Mouse (Mus musculus) limb, embryonic 14.5 days (tissue): Measurements from ENCODE around the gene Hint2. TPM values are rescaled to one million over a fixed set of nuclear protein-coding genes. Genes with fewer than 3 reads are reported as not detected.

Experiments
- ATAC-seq: fragments of 200-750 bp; cut with Nextera tagmentation; 2 replicates; pipeline ENCODE4 v1.8.0; 2017; ENCODE audit warnings: low read depth, moderate number of reproducible peaks, moderate TSS enrichment; ENCODE audit not compliant: low FRiP score
- DNase-seq: peaks from one replicate; pipeline ENCODE4 v3.0.0-alpha.2; 2015; ENCODE audit warnings: low spot score
- H3K27ac ChIP-seq: fragments of 300-500 bp; sonication (generic); replicated peaks from 2 replicates; pipeline ENCODE4 v1.5.1; 2014; ENCODE audit warnings: low read depth, mild to moderate bottlenecking, low read length, moderate library complexity, mixed read lengths
- H3K27me3 ChIP-seq: fragments of 300-500 bp; sonication (generic); 2 replicates; pipeline ENCODE4 v1.6.1; 2014; ENCODE audit warnings: low read length, mixed read lengths; ENCODE audit not compliant: control insufficient read depth, insufficient read depth
- H3K36me3 ChIP-seq: fragments of 300-500 bp; sonication (generic); 2 replicates; pipeline ENCODE4 v1.6.1; 2014; ENCODE audit warnings: mild to moderate bottlenecking, low read length, moderate library complexity, mixed read lengths; ENCODE audit not compliant: control insufficient read depth, insufficient read depth
- H3K4me1 ChIP-seq: fragments of 300-500 bp; sonication (generic); 2 replicates; pipeline ENCODE4 v1.6.1; 2014; ENCODE audit warnings: antibody characterized with exemption, low read length, mixed read lengths; ENCODE audit not compliant: control insufficient read depth, insufficient read depth
- H3K4me2 ChIP-seq: fragments of 300-500 bp; sonication (generic); replicated peaks from 2 replicates; pipeline ENCODE4 v1.6.1; 2014; ENCODE audit warnings: low read depth, mild to moderate bottlenecking, low read length, moderate library complexity; ENCODE audit not compliant: severe bottlenecking
- H3K4me3 ChIP-seq: fragments of 300-500 bp; sonication (generic); replicated peaks from 2 replicates; pipeline ENCODE4 v1.5.1; 2014; ENCODE audit warnings: low read length
- H3K9ac ChIP-seq: fragments of 300-500 bp; sonication (generic); 2 replicates; pipeline ENCODE4 v1.6.1; 2014; ENCODE audit warnings: mild to moderate bottlenecking, low read depth, low read length, moderate library complexity; ENCODE audit not compliant: severe bottlenecking
- H3K9me3 ChIP-seq: fragments of 300-500 bp; sonication (generic); 2 replicates; pipeline ENCODE4 v1.6.1; 2016; ENCODE audit warnings: low read length; ENCODE audit not compliant: control insufficient read depth
- POLR2A ChIP-seq: fragments of 200-500 bp; IDR thresholded peaks from 2 replicates; pipeline ENCODE4 v1.8.0; 2012; ENCODE audit warnings: inconsistent platforms, mild to moderate bottlenecking, moderate library complexity, borderline replicate concordance; ENCODE audit not compliant: insufficient read depth, insufficient read length; ENCODE audit errors: extremely low read depth
- WGBS: fragments of 180-500 bp; shearing (Covaris S2); extraction: QIAGEN DNeasy Blood & Tissue Kit; methylation state at CpG from one replicate; pipeline ENCODE4 v1.1.7; 2014; 5-methylcytosine and 5-hydroxymethylcytosine counted together
- polyA plus RNA-seq, 2 experiments: library from polyadenylated mRNA; depleted of rRNA in 1 of 2; stranded (reverse) in 1 of 2; unstranded in 1 of 2; fragments of >200 nt; fragmentation: Nextera tagmentation in 1 of 2; extraction: Ambion mirVana in 1 of 2; gene quantifications; 2 replicates each; pipeline versions ENCODE4 v1.2.1 to v1.2.3; 2012 to 2014

The Hint2 gene
- polyA plus RNA-seq, 2 experiments, result 58.3 to 87.6 TPM

GRCm38 (mm10) chr4:43655656-43656338 lies 469 bp downstream of the Hint2 start:
- TF ChIP-seq POLR2A, result no peak
- Histone ChIP-seq H3K4me2 (peak overlapping the region; percentile 76), H3K9me3 (no peaks in the 10 kb centered on the region), H3K4me3 (peak overlapping the region; percentile 80), H3K27me3 (no peaks in the 10 kb centered on the region), H3K9ac (peak overlapping the region; percentile 79), H3K4me1 (peaks cover 5% of the 10 kb centered on the region; the same call in 1 of the 2 replicates), H3K27ac (peak overlapping the region; percentile 84), H3K36me3 (0 out of 2 replicates have a peak, but pooled peaks cover 2% of the 10 kb centered on the region)
- ATAC-seq (peak; percentile 25), DNase-seq (peak; percentile 14)
- 7% methylated on average over 26 of the region's 34 CpGs for WGBS

- Histone ChIP-seq H3K36me3 (peaks cover 24% of the 10 kb centered on the region), H3K4me2 (peak within 1 kb of the TSS; percentile 39), H3K9ac (no peak within 1 kb of the TSS), H3K27me3 (no peaks in the 10 kb centered on the region), H3K4me3 (no peak within 1 kb of the TSS), H3K9me3 (peaks cover 7% of the 10 kb centered on the region; the same call in 1 of the 2 replicates), H3K27ac (no peak within 1 kb of the TSS), H3K4me1 (peaks cover 5% of the 10 kb centered on the region; the same call in 1 of the 2 replicates)
- 21% methylated on average over 24 of the region's 24 CpGs for WGBS
- DNase-seq, result no peak
- TF ChIP-seq POLR2A, result no peak
- ATAC-seq, result no peak
Measured at GRCm38 (mm10) chr4:43653161-43654015, 2.9 kb downstream of the Hint2 start, which contains the start of gene Spag8. Gene Spag8 (minus strand): TSS chr4:43653594.

- Histone ChIP-seq H3K4me3 (no peak overlapping the region), H3K9ac (no peak overlapping the region), H3K4me2 (no peak overlapping the region), H3K9me3 (peaks cover 7% of the 10 kb centered on the region; the same call in 1 of the 2 replicates), H3K27ac (no peak overlapping the region), H3K27me3 (no peaks in the 10 kb centered on the region), H3K4me1 (peaks cover 5% of the 10 kb centered on the region; the same call in 1 of the 2 replicates), H3K36me3 (peaks cover 31% of the 10 kb centered on the region)
- no peak for TF ChIP-seq POLR2A
- 95% methylated on average over 4 of the region's 4 CpGs for WGBS
- ATAC-seq (no peak), DNase-seq (no peak)
Measured at GRCm38 (mm10) chr4:43652726-43653125, 3.5 kb downstream of the Hint2 start.

GRCm38 (mm10) chr4:43649783-43650182 lies 6.5 kb downstream of the Hint2 start:
- peaks cover 44% of the 10 kb centered on the region for H3K36me3 ChIP-seq

GRCm38 (mm10) chr4:43640491-43640890 lies 15.8 kb downstream of the Hint2 start:
- Histone ChIP-seq H3K27ac (no peak overlapping the region), H3K4me3 (no peak overlapping the region), H3K4me1 (no peaks in the 10 kb centered on the region), H3K4me2 (no peak overlapping the region), H3K9me3 (no peaks in the 10 kb centered on the region), H3K27me3 (no peaks in the 10 kb centered on the region), H3K36me3 (peaks cover 37% of the 10 kb centered on the region), H3K9ac (no peak overlapping the region)
- no peak for ATAC-seq
- no peak for TF ChIP-seq POLR2A
- 89% methylated on average over 6 of the region's 6 CpGs for WGBS
- no peak for DNase-seq

More at GRCm38 (mm10) chr4:43649783-43650182, 6.5 kb downstream of the Hint2 start:
- Histone ChIP-seq H3K9ac (no peak overlapping the region), H3K27me3 (no peaks in the 10 kb centered on the region), H3K27ac (no peak overlapping the region), H3K4me1 (no peaks in the 10 kb centered on the region), H3K4me3 (no peak overlapping the region), H3K9me3 (peaks cover 7% of the 10 kb centered on the region; the same call in 1 of the 2 replicates), H3K4me2 (no peak overlapping the region)
- no peak for TF ChIP-seq POLR2A
- ATAC-seq (no peak), DNase-seq (no peak)
- 93% methylated on average over 3 of the region's 3 CpGs for WGBS
